Mouse (Mus musculus): ENCODE measurements at regions not wholly inside any gene's neighbourhood (a gene's known extent, or its start where the extent isn't known, plus 50 kb on each side); places are given as distances from the start of the nearest gene placed in this dataset.
"Not testable (repeated sequence)": the region's sequence is repeated elsewhere in the genome, so short reads cannot be mapped to it uniquely, and the experiment has no call there.

DNA sequence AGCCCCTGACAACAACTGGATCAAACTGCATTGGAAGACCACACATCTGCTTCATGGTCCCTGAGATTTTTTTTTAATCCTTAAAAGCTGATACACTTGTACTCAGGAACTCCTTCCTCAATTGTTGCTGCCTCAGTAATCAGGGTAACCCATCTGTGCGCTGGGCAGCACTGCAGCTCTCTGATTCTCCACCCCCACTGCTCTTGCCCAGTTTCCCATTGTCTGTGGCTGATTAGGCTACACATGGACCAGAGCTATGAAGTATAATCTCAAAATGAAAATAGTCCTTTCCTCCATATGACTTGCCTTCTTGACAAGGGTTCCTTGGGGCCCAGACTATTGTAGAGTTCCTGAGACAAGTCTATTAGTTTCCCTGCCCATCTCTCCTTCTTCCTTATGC lies 251.5 kb downstream of the Pten start:
- H3K4me1 ChIP-seq (ENCODE audit: control insufficient read depth) = no peaks in the 10 kb centered on the region
- no peaks in the 10 kb centered on the region for H3K36me3 ChIP-seq (ENCODE audit: control insufficient read depth)
- TF ChIP-seq TAL1 (IDR thresholded peaks at IDR 0.05; ENCODE audit: low read length) = no peak
- no peak for TF ChIP-seq GATA1 (IDR thresholded peaks at IDR 0.05; ENCODE audit: low read length)
- no peaks in the 10 kb centered on the region for H3K27me3 ChIP-seq (ENCODE audit: control insufficient read depth)
- no peak overlapping the region for H3K4me3 ChIP-seq (replicated peaks)
- H3K9me3 ChIP-seq (ENCODE audit: control insufficient read depth, low read length) = peaks cover 4% of the 10 kb centered on the region

DNA sequence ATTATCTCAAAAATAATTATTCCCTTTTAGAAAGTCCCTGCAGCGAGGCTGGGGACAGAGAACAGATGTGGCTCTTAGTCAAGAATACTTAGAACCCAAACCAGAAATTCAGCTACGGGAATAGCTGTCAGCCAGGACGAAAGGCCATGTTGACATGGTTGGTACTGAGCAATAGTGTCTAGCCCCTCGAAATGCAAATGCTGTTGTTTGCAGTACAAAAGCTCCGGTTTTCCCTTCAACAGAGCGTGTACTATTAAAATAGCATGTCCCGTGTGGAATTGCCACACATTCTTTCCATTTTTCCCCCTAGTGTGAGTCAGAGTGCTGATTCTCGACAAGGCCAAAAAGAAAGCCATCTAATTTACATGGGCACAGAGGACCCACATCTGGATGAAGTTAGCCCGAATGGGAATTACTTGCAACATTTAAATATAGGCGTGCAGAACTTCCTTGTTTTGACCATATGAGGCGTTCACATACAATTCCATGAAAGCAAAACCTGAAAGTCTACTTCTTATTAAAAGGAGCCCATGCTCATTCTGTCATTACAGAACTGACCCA lies 253.7 kb downstream of the Pten start:
- H3K4me1 ChIP-seq (ENCODE audit: control insufficient read depth) = no peaks in the 10 kb centered on the region
- TF ChIP-seq TAL1 (IDR thresholded peaks at IDR 0.05; ENCODE audit: low read length) (no peak), GATA1 (IDR thresholded peaks at IDR 0.05; ENCODE audit: low read length) (no peak)
- H3K9me3 ChIP-seq (ENCODE audit: control insufficient read depth, low read length) = peaks cover 10% of the 10 kb centered on the region
- no peaks in the 10 kb centered on the region for H3K36me3 ChIP-seq (ENCODE audit: control insufficient read depth)
- no peaks in the 10 kb centered on the region for H3K27me3 ChIP-seq (ENCODE audit: control insufficient read depth)
- no peak overlapping the region for H3K4me3 ChIP-seq (replicated peaks)

DNA sequence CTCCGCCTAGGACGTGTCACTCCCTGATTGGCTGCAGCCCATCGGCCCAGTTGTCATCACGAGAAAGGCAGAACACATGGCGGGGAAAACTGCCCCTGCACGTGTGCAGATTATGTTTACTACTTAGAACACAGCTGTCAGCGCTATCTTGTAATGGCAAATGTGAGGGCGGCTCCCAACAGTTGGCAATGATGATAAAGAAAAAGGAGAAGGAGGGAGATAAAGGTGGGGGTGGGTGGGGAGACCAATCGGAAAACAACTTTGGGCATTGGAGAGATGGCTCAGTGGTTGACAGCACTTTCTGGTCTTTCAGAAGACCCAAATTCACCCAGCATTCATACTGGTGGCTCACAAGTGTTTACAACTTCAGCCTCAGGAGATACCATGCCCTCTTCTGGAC lies 257.6 kb downstream of the Pten start:
- H3K4me3 ChIP-seq (replicated peaks); H3K4me1 ChIP-seq (ENCODE audit: control insufficient read depth); H3K36me3 ChIP-seq (ENCODE audit: control insufficient read depth); H3K27me3 ChIP-seq (ENCODE audit: control insufficient read depth): not testable (repeated sequence)
- peaks cover 10% of the 10 kb centered on the region for H3K9me3 ChIP-seq (ENCODE audit: control insufficient read depth, low read length)

DNA sequence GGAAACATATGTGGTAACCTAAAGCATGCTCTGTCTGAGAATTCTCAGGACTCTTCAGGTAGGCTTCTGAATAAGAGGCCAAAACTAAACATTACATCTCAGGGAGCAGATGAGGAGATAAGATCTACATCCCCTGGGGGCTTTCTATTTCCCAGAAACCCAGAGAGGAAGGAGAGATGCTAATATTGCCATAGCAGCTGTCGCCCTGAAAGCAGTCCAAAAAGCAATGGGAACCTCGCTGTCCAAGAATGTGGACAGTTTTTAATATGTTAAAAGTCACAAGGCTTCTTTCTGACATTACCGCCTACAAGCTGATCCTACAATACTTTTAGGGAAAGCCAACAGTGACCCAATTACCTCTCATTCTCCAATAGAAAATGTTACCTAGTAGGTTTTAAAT lies 263.9 kb downstream of the Pten start:
- no peak for TF ChIP-seq GATA1 (IDR thresholded peaks at IDR 0.05; ENCODE audit: low read length)
- no peak for TF ChIP-seq TAL1 (IDR thresholded peaks at IDR 0.05; ENCODE audit: low read length)
- H3K4me1 ChIP-seq (ENCODE audit: control insufficient read depth) = no peaks in the 10 kb centered on the region
- H3K9me3 ChIP-seq (ENCODE audit: control insufficient read depth, low read length) = no peaks in the 10 kb centered on the region
- no peaks in the 10 kb centered on the region for H3K36me3 ChIP-seq (ENCODE audit: control insufficient read depth)
- no peak overlapping the region for H3K4me3 ChIP-seq (replicated peaks)
- H3K27me3 ChIP-seq (ENCODE audit: control insufficient read depth) = no peaks in the 10 kb centered on the region

DNA sequence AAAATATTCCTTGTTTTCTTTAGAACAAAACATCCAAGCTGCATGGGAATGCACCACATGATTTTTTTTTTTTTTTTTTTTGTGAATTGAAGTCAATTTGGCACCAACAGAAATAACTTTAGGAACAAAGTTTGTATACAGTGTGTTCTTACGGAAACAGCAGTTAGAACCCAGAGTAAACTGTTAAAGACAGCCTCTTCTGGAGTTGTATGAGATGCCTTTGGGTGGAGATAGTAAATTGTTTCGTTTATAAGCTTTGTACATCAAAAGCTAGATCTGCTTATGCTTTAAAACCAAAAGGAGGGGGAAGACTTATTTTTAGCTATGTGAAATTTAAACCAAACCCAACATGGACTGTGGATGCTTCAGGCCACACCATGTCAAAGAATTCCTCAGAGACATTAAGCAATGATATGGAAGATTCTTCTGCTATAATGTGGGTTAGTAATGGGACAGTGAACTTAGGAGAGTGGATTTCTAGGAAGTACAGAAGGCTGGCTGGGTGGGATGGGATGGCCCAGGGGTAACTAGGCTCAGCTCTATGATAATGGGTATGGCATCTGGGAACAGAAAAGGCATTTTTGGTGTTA lies 265.6 kb downstream of the Pten start:
- Histone ChIP-seq H3K36me3 (ENCODE audit: control insufficient read depth) (no peaks in the 10 kb centered on the region), H3K4me1 (ENCODE audit: control insufficient read depth) (no peaks in the 10 kb centered on the region), H3K4me3 (replicated peaks) (no peak overlapping the region), H3K9me3 (ENCODE audit: control insufficient read depth, low read length) (no peaks in the 10 kb centered on the region), H3K27me3 (ENCODE audit: control insufficient read depth) (no peaks in the 10 kb centered on the region)
- no peak for TF ChIP-seq TAL1 (IDR thresholded peaks at IDR 0.05; ENCODE audit: low read length)
- TF ChIP-seq GATA1 (IDR thresholded peaks at IDR 0.05; ENCODE audit: low read length) = no peak

DNA sequence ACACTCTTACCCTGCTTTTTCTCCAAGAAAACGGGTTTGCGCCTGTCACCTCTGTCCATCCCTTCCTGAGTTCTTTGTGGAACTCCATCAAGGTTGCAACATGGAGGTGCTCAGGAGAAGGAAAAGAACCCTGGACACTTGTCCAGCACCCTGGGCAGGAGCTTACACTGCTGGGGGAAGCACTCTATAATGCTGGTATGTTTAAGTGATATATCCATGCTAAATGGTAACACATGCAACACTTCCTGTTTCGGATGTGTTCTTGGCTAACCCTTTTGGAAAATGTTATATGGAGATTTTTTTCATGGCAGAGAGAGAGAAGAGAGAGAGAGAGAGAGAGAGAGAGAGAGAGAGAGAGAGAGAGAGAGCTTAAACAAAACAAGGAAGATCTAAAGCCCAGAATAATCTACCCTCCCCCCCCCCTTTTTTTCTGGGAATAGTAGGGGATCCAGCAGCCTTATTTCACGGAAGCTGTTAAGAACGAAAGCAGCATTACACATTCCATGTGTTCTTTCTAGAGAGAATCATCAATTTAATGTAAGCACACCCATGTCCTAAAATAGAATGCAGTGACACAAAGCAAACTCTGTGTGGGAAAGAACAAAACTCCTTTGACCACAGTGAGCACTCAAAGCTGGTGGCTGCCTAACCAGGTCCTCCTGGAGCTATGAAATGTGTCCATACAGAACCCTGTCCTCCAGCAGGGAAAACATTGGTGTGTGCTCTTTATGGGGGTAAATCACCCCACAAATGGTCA lies 272.6 kb downstream of the Pten start:
- TF ChIP-seq GATA1 (IDR thresholded peaks at IDR 0.05; ENCODE audit: low read length) (no peak), TAL1 (IDR thresholded peaks at IDR 0.05; ENCODE audit: low read length) (no peak)
- no peaks in the 10 kb centered on the region for H3K27me3 ChIP-seq (ENCODE audit: control insufficient read depth)

DNA sequence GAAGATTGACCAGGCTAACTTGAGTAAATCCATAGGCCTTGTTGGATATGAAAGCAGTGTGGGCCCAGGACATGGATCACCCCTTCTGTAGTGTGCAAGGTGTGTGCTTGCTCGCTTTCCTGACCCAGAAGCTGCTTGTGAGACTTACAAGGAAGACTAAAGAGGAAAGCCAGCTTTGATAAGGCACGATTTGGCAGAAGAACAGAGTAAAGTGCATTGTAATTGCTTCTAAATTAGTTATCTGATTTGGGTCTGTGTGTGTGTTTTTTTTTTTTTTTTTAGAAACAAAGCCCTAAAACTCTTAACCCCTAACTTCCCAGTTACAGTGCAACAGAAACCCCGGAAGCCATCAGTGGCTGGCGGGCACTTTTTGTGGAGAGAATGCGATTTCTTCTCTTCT lies 283.2 kb downstream of the Pten start:
- no peaks in the 10 kb centered on the region for H3K36me3 ChIP-seq (ENCODE audit: control insufficient read depth)
- no peaks in the 10 kb centered on the region for H3K9me3 ChIP-seq (ENCODE audit: control insufficient read depth, low read length)
- H3K4me1 ChIP-seq (ENCODE audit: control insufficient read depth) = no peaks in the 10 kb centered on the region
- H3K4me3 ChIP-seq (replicated peaks) = no peak overlapping the region
- TF ChIP-seq TAL1 (IDR thresholded peaks at IDR 0.05; ENCODE audit: low read length) = no peak
- TF ChIP-seq GATA1 (IDR thresholded peaks at IDR 0.05; ENCODE audit: low read length) = no peak
- H3K27me3 ChIP-seq (ENCODE audit: control insufficient read depth) = no peaks in the 10 kb centered on the region

More for the DNA sequence above, 272.6 kb downstream of the Pten start:
- H3K4me1 ChIP-seq (ENCODE audit: control insufficient read depth) = no peaks in the 10 kb centered on the region
- H3K9me3 ChIP-seq (ENCODE audit: control insufficient read depth, low read length) = no peaks in the 10 kb centered on the region
- H3K4me3 ChIP-seq (replicated peaks) = no peak overlapping the region
- no peaks in the 10 kb centered on the region for H3K36me3 ChIP-seq (ENCODE audit: control insufficient read depth)

DNA sequence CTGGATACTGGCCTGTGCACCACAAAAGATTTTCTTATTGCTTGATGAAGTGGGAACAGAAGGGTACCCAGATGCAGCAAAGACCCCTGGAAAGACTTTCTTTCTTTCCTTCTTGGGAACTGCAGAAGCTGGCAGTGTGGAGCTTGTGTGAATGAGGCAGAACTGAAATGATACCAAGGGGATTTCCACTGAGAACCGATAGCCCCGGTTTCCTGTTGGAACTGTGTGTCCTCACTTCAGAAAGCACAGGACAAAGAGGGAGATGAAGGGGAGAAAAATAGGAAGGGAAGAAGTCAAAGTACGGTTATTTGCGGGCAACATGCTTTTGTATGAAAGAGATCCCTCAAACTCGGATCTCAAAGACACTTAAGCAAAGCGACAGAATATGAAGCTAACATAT lies 283.7 kb downstream of the Pten start:
- no peak overlapping the region for H3K4me3 ChIP-seq (replicated peaks)
- no peaks in the 10 kb centered on the region for H3K36me3 ChIP-seq (ENCODE audit: control insufficient read depth)
- no peaks in the 10 kb centered on the region for H3K9me3 ChIP-seq (ENCODE audit: control insufficient read depth, low read length)

DNA sequence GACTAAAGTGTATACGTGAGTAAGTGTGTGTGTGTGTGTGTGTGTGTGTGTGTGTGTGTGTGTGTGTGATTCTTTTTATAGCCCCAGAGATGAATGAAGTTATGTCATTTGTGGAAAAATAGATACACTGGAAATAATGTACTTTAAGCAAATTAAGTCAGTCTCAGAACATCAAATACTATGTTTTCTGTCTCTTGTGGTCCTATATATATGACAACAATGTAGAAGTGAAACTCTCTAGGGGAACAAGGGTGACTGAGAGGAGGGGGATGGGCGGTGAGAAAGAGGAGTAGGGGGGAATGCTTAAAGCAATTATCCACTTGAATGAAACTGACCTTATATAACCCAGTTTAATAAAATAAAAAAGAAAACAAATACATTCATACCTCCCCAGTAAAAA lies 285.5 kb downstream of the Pten start:
- no peaks in the 10 kb centered on the region for H3K36me3 ChIP-seq (ENCODE audit: control insufficient read depth)
- no peaks in the 10 kb centered on the region for H3K27me3 ChIP-seq (ENCODE audit: control insufficient read depth)
- no peak overlapping the region for H3K4me3 ChIP-seq (replicated peaks)
- no peak for TF ChIP-seq GATA1 (IDR thresholded peaks at IDR 0.05; ENCODE audit: low read length)
- TF ChIP-seq TAL1 (IDR thresholded peaks at IDR 0.05; ENCODE audit: low read length) = no peak
- H3K9me3 ChIP-seq (ENCODE audit: control insufficient read depth, low read length) = no peaks in the 10 kb centered on the region
- no peaks in the 10 kb centered on the region for H3K4me1 ChIP-seq (ENCODE audit: control insufficient read depth)

More for the DNA sequence above, 283.7 kb downstream of the Pten start:
- Histone ChIP-seq H3K27me3 (ENCODE audit: control insufficient read depth) (no peaks in the 10 kb centered on the region), H3K4me1 (ENCODE audit: control insufficient read depth) (no peaks in the 10 kb centered on the region)
- no peak for TF ChIP-seq GATA1 (IDR thresholded peaks at IDR 0.05; ENCODE audit: low read length)
- no peak for TF ChIP-seq TAL1 (IDR thresholded peaks at IDR 0.05; ENCODE audit: low read length)
